Mouse (Mus musculus) ovary, postnatal 36 days (tissue): ENCODE data around the gene Vps26a.

Experiments used
- DNase-seq: peaks from one replicate; pipeline ENCODE4 v3.0.0; 2022; ENCODE audit warnings: low spot score, mixed read lengths

Gene Vps26a

DNA sequence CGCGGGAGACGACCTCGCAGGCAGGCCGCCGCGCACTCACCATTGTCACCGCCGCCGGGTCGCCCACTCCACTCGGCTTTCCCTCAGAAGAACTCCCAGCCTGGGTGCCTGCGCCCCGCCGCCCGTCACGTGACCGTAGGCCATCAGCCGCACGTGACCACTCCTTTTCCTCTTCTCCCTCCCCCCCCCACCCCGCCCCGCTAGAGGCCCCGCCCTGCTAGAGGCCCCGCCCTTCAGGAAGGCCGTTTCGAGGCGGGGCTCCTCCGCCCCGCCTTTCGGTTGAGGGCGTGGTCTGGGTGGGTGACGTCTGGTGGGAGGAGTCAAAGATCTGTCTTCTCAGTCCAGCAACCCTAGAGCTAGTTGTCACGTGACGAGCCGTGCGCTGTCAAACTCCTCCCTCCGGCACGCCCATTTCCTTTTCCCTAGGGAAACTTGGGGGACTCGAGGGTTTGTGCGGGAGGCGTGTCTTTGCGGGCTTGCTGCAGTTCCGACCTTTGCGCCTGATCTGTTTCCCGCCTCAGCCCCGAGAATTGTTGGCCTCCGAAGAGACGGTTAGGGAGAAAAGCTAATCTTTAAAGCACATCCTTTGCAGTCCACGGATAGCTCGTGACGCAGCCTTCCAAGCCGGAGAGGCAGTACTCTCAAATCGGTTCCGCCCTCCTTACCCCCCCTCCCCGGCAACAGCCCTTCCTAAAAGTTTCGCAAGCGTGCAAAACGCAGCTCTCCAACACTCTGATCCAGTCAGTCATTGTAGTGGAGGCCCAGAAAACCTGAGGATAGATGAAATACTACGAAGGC, at the start of gene Vps26a:
Vps26a (minus strand) TSS at position 188 of the 798 bp plus-strand sequence.
- DNase-seq: peak; percentile 99

DNA sequence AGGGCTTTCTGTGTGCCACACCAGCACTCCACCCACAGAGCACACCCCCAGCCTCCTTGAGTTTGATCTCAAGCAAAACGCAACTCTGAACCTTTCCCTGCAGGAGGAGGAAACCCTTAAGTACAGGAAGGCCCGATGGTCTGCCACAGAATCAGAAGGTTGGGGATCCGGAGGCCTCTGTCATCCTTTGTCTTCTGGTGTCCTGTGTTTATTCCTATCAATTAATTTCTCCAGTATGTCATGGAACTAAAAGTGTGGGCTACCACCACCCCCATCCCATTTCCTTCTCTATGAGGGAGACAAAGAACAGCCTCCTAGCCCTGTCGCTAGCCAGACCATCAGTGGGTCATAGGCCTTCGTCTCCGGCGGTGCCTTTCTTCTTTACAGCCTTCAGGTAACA, 47.9 kb upstream of the Vps26a start:
- no peak for DNase-seq

DNA sequence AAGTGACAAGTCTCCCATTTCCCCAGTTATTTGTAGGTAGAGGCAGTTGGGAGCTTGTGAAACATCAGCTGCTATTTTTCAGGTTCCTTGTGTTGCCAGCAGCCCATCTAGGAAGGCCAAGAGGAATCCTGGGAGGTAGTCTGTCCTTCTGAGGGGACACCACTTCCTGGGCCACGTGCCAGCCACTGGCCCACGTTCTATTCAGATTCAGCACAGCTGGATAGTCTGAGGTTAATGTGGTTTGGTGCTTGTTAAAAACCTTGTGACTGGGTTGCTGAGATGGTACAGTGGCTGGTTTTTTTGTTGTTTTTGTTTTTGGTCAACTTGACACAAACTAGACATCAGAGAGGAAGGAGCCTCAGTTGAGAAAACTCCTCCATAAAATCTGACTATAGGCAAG, 46.2 kb upstream of the Vps26a start:
- DNase-seq: peak; percentile 46

DNA sequence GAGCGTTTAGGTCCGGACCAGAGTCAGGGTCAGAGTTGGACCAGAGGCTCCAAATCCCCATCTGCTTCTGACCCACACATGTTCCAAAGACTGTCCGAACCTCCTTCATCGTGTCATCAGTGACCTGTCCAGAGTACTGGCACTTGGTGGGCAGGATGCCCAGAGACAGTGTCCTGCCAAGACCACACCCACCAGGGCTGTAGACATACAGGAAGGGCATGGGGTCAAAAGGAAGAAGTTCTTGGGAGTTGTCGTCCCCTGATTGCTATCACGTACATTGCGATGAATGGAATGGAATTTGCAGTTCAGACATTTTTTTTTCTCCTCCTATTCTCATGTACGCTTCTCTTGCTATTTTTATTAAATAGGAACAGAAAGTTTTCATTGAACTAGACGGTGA, 43.6 kb upstream of the Vps26a start:
- DNase-seq: peak; percentile 20

DNA sequence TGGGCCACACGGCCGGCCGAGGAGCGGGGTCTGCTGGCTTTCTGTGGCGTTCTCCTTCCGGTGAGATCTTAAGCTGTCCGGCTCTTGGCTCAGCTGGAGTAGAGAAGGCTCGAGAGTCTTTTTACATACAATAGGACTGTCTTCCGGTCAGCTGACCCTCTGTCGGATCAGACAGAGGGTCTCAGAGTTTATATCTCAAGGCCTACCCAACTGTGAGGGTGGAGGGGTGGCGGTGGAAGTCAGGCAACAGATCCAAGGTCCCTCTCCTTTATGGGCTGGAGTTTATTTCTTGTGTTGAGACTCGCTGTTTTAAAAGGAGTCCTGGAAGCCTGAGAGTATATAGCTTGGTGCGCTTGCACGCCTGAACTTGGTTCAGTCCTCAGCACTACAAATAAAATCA, 40.7 kb upstream of the Vps26a start, which contains the start of gene Srgn:
Srgn (minus strand) TSS at position 101 of the 400 bp plus-strand sequence.
- DNase-seq: no peak

GRCm38 (mm10) chr10:62522346-62522950, 35.8 kb upstream of the Vps26a start:
- DNase-seq: no peak

- no peak for DNase-seq
Measured at GRCm38 (mm10) chr10:62521763-62522162, 35.2 kb upstream of the Vps26a start.

DNA sequence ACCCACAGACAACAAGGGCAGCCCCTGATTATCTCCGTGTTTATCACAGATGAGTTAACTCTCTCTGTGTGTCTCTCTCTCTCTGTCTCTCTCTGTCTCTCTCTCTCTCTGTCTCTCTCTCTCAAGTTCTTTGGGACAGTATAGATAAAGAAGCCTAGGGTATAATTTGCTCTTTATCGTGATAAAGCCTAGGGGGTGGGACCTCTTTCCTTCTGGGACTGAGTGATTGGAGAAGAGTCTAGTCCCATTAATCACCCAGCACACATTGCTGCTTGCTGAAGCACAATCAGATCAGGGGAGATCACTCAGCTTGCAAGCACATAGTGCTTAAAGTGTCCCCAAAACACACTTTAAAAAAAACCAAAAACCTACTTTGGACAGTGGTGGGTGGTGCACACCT, 34.3 kb upstream of the Vps26a start:
- DNase-seq: no peak

DNA sequence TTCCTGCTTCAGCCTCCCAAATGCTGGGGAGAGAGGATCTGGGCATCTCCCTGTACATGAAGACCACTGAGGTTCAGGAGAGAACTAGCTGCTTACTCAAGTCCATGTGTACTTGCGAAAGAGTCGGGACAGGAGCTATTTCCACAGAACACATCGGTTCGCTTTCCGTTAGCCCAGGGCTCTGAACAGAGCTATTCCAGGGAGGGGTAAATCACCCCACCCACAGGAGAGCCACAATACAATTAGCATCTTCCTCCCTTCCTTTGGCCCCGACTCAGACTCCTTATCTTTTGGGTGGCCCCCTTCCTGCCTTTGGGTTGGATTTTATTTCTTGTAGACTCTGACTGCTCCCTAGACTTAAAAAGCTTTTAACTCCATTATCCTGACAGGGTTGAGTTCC, 30.9 kb upstream of the Vps26a start:
- DNase-seq: no peak

DNA sequence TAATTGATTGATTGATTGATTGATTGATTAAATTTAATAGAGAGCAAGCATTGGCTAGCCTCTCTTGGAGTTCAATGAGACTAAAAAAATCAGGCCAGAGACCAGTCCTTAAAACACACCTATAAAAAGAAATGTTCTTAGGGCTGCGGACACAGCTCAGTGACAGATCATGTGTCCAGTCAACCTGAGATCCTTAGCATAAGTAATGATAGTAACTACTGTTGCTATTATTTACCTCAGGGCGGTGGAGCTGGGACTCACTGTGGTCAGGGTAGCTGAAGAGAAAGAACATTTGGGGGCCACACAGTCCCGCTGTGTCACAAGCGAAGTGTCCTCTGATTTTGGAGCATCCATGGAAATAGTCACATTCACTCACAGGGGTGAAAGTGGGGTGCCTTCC, 26.2 kb upstream of the Vps26a start:
- no peak for DNase-seq

DNA sequence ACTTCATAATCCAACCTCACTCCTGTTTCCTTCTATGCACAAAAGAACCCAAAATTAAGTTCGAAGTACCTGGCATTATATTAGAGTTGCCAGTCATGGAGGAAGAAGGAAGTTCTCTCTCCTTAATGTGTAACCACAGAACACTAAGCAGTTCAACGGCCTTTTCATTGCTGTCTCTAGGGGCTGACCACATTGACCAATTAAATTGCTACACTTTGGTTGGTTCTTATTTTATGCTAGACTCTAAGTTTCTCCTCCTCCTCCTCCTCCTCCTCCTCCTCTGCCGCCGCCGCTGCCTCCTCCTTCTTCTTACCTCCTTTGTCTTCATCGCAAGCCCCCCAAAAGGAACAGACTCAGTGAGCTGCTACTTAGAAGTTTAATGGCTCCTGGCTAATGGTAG, 24.9 kb upstream of the Vps26a start:
- DNase-seq: no peak

DNA sequence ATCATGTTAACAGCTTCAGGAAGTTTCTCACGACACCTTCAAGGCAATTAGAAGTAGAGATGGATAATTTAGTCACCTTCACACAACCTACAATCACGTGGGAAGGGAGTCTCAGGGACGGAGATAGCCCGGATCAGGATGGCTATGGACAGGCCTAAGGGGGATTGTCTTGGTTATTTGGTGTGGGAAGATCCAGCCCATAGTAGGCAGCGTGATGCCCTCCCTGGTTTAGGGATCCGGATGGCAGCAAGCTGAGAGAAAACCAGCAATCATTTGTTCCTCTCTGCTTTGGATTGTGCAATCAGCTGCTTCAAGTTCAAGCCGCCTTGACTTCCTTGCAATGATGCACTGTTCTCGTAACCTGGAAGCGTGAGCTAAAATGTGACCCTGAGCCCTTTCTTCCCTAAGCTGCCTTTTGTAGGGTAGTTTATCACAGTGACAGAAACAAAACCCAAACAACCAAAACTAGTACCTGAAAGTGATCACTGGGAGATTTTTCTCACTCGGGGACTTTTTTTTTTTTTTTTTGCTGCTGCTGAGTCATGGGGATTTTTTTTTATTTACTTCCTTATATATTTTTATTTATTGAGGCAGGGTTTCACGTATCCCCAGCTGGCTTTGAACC, 22.5 kb upstream of the Vps26a start:
- no peak for DNase-seq

DNA sequence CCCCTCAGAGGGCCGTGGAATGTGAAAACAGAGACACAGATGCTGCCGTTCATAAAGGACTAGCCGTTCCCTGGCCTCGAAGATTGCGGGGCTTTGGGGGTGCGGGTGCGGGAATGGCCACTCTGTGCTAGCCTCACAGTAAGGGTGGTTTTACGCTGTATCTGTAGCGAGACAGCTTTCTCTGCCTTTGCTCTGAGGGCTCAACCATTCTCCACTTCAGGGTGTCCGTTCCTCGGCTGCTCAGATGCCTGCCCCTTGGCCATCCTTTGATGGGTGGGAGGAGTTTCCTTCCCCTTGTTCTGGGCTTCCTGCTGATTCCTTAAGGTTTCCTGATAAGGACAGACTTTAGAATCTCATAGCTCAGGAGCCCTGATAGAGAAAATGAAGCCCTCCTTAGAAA, 21.9 kb upstream of the Vps26a start:
- peak; percentile 9 for DNase-seq

DNA sequence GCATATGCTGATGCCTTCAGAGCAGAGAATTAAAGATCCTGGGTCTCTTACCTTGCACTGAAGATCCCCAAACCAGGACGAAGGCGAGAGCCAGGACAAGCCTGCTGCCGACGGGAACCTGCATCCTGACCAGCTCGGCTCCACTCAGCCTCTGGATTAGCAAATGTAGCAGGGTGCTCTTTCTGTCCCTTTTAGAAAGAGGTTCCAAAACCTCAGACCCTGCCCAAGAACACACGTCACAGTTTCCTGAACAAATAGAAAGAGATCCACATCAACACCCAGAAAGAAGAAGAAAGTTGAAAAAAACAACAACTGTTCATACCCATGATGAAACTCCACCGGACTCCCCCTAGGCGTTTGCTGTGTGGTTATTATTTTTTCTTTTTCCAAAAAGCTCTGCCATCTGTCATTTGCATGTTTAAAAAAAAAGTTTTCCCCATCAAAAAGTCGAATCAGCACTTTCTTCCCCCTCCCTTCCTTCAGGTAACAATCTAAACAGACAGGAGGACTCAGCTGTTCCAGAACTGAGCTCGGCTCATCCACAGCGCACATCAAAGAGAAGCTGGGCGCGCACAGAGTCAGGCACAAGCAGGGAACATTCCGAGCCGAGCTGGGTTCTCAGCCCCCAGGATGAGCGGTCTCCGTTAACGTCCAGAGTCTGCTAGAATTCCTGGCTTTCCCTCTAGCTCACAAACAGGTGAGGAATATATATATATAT, 21.1 kb upstream of the Vps26a start:
- DNase-seq: no peak

- DNase-seq: no peak
Measured at GRCm38 (mm10) chr10:62507071-62507470, 20.5 kb upstream of the Vps26a start.

DNA sequence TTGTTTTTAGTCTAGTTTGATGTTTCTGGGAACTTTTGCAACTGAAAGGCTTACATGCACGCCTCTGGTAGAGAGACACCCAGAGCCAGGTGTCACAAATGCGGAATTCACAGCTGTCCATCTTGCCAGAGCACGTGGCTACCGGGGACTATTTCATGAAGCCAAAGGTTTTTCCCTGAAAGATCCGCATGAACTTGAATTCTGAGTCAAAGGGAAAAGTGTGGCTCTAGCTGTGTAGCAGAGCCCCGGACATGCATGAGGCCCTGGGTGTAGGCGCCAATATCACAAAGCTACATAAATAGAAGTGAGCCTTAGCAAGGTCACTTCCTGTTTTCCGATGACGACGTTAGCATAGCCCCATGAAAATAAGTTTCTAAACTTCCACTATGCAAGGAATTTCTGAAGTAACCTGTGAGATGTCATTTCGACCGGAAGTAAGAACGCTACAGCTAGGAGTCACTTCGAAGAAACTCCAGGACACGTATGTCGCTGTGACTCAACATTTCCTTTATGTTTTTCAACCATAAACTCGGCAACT, 19.5 kb upstream of the Vps26a start:
- DNase-seq: no peak

- no peak for DNase-seq
Measured at GRCm38 (mm10) chr10:62505224-62505983, 18.8 kb upstream of the Vps26a start.

DNA sequence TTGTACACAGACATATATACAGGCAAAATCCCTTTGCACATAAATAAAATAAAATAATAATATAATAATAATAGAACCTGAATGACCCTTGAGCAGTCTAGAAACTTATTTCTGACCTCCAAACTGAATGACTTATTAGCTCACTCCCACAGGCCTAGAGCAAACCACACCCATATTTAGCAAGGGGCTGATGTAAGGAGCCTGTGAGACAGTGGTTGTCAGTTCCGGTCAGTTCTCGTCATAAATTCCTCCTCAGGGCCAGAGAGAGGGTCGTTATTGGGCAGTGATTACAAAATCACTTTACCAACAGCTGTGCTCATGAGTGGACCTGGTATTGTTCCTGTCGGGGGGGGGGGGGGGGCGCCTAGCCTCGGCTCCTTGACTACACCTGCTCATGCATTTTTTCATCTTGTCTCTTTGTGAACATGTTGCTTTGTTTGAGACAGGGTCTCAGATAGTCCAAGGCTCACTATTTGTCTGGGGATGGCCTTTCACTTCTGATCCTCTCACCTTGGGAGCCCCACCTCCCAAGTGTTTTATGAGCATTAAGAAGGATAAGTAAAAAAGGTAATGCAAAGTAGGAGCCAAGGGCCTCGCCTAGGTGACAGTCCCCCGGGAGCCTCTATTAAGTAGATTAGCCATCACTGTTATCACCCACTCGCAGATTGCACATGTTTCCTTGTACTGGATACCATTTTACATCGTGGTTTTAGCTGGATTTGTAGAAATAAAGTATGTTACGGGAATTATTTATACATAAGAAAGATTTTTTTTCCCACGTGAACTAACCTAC, 17.4 kb upstream of the Vps26a start:
- no peak for DNase-seq

DNA sequence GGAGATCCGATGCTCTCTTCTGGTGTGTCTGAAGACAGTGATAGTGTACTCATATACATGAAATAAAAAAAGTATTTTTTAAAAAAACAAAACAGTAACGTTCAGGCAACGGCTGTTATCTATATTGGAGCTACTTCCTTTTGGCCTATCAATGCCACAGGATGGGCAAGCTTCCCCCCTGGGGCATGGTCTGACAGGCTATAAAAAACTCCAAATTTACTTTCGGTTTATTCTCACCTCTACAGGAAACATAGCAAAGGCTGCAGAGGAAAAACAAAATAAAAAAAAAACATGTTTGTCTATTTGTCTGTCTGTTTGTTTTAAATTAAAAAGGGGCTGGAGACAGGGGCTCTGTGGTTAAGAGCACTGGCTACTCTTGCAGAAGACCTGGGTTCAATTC, 16.7 kb upstream of the Vps26a start:
- no peak for DNase-seq

DNA sequence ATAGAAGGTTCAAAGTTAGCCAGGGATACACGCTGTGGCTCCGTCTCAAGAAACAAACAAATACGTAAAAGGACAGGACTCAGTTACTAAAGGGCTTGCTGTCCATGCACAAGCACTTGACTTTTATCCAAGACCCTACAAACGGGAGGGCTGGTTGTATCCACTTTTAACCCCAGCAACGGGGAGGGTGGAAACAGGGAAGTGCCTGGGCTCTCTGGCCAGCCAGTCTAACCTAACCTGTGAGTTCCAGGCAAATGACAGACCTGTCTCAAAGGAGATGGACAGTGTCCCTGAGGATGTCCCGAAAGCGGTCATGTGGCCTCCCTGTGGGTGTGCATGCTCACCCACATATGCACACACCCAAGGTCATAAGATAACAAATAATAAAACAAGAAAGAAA, 15.3 kb upstream of the Vps26a start:
- no peak for DNase-seq
